Mouse (Mus musculus) bone marrow macrophage, adult 2 months (primary cell): ENCODE data around the gene Rps27l. TPM values are rescaled to one million over a fixed set of nuclear protein-coding genes. Genes with fewer than 3 reads are reported as not detected.
"Not testable (repeated sequence)": the region's sequence is repeated elsewhere in the genome, so short reads cannot be mapped to it uniquely, and the experiment has no call there.

Experiments
- H3K27ac ChIP-seq: 2 replicates; pipeline ENCODE4 v1.5.1; 2012; ENCODE audit warnings: low read depth, low read length; ENCODE audit not compliant: insufficient read depth
- H3K4me1 ChIP-seq: 2 replicates; pipeline ENCODE4 v1.6.1; 2012; ENCODE audit warnings: low read length; ENCODE audit not compliant: control insufficient read depth, insufficient read depth
- H3K4me3 ChIP-seq: 2 replicates; pipeline ENCODE4 v1.5.1; 2012; ENCODE audit warnings: mild to moderate bottlenecking, low read length, moderate library complexity; ENCODE audit not compliant: insufficient read depth
- CTCF ChIP-seq: IDR thresholded peaks from 2 replicates; pipeline ENCODE4 v1.5.1; 2012; ENCODE audit warnings: low read depth, mild to moderate bottlenecking, low read length, moderate library complexity
- POLR2A ChIP-seq: IDR thresholded peaks from 2 replicates; pipeline ENCODE4 v1.6.1; 2012; ENCODE audit warnings: mild to moderate bottlenecking, low read depth, low read length, borderline replicate concordance
- polyA plus RNA-seq: library from polyadenylated mRNA; stranded (reverse); fragments of >200 nt; gene quantifications from 2 replicates; pipeline ENCODE4 v1.2.4, GENCODE M21; 2012; ENCODE audit not compliant: missing spikeins, insufficient read depth, insufficient read length

Rps27l gene
- polyA plus RNA-seq, 1 experiment, result 256 TPM

GRCm38 (mm10) chr9:66912304-66912703 lies 33.6 kb upstream of the Rps27l start:
- no peak overlapping the region for H3K27ac ChIP-seq
- no peak overlapping the region for H3K4me3 ChIP-seq
- peaks cover 68% of the 10 kb centered on the region for H3K4me1 ChIP-seq
- TF ChIP-seq CTCF (no peak), POLR2A (no peak)

- not testable (repeated sequence) for H3K27ac ChIP-seq, H3K4me3 ChIP-seq
Measured at GRCm38 (mm10) chr9:66913254-66913934, 32.5 kb upstream of the Rps27l start.

DNA sequence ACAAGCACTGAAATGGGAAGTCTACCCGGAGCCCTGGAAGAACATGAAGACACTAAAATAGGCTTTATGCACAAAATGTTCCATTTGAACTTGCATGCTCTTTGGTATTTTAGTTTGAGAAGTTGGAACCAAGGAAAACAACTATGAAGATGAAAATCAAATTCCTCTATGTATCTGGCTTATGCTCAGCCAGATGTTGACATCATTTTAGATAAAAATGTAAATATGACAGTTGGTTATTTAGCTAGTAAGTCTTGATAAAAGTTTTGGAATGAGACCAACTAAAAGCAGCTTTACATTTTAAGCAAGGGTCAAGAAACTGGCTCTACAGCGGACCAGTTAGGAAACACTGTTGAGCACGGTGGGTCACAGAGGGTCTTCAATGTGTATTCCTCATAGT lies 31.3 kb upstream of the Rps27l start:
- TF ChIP-seq POLR2A, result no peak
- no peak for TF ChIP-seq CTCF

More at GRCm38 (mm10) chr9:66913254-66913934, 32.5 kb upstream of the Rps27l start:
- H3K4me1 ChIP-seq, result peaks cover 64% of the 10 kb centered on the region

GRCm38 (mm10) chr9:66915401-66915800 lies 30.5 kb upstream of the Rps27l start:
- peak overlapping the region; percentile 55 for H3K27ac ChIP-seq
- peak overlapping the region; percentile 28; the same call in 1 of the 2 replicates for H3K4me3 ChIP-seq
- peaks cover 51% of the 10 kb centered on the region for H3K4me1 ChIP-seq
- TF ChIP-seq POLR2A, result no peak

More for the DNA sequence above, 31.3 kb upstream of the Rps27l start:
- Histone ChIP-seq H3K4me1 (peaks cover 59% of the 10 kb centered on the region), H3K27ac (no peak overlapping the region), H3K4me3 (no peak overlapping the region)

DNA sequence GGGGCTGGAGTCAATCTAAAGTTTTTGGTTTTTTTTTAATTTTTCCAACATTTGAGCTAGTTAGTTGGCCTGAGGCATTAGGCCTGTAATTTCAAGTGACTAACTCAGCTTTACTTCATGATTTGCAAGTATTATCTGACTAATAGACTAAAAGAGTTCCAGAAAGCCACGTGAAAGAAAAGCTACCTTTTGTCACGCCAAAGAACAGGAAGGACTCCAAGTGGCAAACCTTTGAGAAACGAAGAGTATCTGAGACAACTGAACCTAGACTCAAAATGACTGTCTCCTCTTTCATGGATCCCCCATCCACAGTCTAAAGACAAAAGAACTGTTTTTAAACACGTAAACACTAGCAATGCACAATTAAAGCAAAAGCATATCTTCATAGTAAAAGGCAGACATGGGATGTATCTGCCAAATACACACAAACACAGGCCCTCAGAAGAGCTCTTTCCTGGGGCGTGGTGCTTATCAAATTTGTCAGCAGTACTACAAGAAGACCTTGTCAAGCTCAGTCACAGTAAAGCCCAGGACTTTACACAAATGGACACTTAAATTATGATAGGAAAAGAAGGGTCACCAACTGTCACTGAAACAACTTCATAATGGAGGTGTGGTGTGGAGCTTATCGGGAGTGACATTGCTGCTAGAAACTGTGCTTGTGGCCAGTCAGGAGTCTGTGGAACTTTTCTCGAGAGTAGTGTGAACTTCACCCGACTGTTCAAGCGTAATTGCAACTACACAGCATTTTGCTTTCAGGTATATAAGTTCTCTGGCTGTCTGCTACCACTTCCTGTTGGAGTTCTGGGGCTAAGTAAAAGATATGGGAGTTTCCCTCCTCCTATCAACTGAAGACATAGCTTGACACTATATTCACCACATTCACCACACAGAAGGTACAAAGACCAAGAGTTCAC lies 29.8 kb upstream of the Rps27l start:
- Histone ChIP-seq H3K27ac (peak overlapping the region; percentile 36; the same call in 1 of the 2 replicates), H3K4me3 (peak overlapping the region; percentile 18), H3K4me1 (peaks cover 48% of the 10 kb centered on the region)
- TF ChIP-seq CTCF, result no peak
- no peak for TF ChIP-seq POLR2A

DNA sequence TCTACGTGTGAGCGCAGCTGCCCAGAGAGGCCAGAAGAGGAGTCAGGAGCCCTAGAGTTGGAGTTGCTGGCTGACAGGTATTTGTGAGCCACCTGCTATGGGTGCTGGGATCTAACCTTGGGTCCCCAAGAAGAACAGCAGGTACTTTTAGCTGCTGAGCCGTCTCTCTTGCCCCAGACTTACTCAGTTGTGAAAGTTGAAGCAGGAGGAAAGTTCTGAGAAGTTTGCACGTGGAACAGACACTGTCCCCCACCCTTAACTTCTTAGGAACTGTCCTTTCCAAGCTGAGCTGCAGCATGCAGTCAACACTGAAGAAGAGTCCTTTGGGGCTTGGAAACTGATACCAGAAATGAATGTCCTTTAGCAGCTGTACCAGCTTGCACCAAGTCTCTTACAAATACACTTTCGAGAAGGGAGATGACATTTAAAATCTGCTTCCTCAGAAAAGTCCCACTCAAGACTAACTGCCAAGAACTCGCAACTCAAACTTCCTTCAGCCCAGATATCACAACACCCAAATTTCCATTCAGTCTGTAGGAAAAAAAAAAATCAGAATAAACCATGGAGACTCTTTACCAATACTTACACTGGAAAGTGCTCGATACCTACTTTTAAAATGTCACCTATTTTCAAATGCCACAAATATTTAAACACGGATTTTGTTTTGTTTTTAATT lies 28.5 kb upstream of the Rps27l start:
- no peak for TF ChIP-seq CTCF
- TF ChIP-seq POLR2A, result no peak
- Histone ChIP-seq H3K27ac (peak overlapping the region; percentile 24; the same call in 1 of the 2 replicates), H3K4me3 (peak overlapping the region; percentile 69), H3K4me1 (peaks cover 39% of the 10 kb centered on the region)

DNA sequence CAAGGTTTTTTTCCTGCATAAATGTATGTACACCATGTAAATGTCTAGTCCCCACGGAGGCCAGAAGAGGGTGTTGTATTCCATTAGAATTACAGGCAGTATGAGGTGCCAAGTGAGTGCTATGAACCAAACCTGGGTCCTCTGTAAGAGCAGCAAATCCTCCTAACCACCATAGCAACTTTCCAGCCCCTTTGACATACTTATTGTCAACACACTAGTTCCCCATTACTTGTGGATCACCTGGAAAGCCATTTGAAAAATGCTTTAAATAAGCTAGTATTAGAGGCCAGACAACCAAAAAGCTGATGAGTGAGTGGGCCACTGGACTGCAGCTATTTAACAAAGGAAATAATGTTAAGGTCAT lies 28.0 kb upstream of the Rps27l start:
- Histone ChIP-seq H3K4me1 (peaks cover 38% of the 10 kb centered on the region), H3K4me3 (peak overlapping the region; percentile 69), H3K27ac (peak overlapping the region; percentile 92)
- no peak for TF ChIP-seq POLR2A
- no peak for TF ChIP-seq CTCF

DNA sequence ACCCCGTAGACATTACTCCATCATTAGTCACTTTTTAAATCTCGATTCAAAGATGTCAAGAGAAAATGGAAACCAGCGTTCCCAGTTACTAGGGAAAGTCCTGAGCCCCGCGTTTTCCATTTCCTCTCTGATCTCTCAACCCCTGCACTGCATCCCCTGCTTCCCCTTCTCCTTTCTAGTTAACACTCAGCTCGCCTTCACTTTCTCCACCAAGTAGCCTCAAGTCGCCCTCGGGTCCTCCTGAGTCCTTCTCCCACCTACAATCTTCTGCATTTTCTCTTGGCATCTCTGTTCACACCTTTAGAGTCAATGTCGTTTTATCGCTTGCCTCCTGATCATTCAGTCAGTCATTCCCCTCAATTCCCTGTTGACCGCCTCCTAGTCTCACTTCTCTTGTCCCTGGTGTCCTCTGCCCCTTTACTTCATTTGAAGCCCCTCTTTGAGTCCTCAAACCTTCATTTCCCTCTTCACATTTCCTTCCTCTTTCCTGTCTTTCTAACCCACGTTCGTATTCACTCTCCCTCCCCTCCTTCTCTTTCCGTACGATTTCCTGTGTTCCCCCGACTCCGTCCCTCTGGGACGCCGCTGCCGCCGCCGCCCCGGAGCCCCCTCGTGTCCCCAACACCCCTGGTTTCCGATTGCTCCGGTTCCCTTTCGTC lies 27.1 kb upstream of the Rps27l start:
- peak overlapping the region; percentile 92 for H3K27ac ChIP-seq
- H3K4me3 ChIP-seq, result peak overlapping the region; percentile 69
- H3K4me1 ChIP-seq, result peaks cover 34% of the 10 kb centered on the region
- TF ChIP-seq CTCF, result no peak
- no peak for TF ChIP-seq POLR2A

DNA sequence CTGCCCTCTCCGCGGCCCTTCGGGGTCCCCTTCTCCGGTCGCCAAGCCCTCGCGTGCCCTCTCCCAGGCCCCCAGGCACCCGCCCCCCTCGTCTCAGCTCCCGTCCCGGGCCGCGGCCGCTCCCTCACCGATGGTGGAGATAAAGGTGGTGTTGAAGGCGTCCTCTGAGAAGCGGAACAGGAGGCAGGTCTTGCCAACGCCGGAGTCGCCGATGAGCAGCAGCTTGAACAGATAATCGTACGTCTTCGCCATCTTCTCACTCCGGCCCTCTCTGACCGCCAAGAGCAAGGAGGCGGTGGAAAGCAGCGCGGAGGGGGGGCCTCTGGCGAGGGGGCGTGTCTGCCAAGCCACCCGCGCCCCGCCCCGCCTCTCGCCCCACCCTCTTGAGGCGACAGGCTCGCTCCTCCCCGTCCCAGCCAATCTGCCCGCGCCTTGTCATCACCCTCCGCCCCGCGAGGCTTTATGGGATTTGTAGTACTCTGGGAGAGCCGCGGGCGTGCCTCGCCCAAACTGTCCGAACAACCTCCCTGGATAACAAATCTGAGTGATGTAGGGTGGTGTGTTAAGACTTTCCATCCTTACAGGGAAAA lies 26.4 kb upstream of the Rps27l start, which contains the start of gene Rab8b:
Rab8b (minus strand) TSS at position 306 of the 590 bp plus-strand sequence.
- Histone ChIP-seq H3K4me1 (peaks cover 28% of the 10 kb centered on the region), H3K4me3 (peak within 1 kb of the TSS; percentile 69), H3K27ac (peak within 1 kb of the TSS; percentile 92)
- TF ChIP-seq CTCF (no peak), POLR2A (peak; percentile 88)
